Mouse (Mus musculus) T-helper 2 cell (primary cell): Measurements from ENCODE around the gene Peak1.

Experiments
- in situ Hi-C: fragments of 300-600 bp; cut with MboI, MseI; formaldehyde crosslinking; loops from one replicate; pipeline ENCODE4 v1.15.1; 2025; ENCODE audit warnings: high pct_unique_total_duplicates

The Peak1 gene

DNA sequence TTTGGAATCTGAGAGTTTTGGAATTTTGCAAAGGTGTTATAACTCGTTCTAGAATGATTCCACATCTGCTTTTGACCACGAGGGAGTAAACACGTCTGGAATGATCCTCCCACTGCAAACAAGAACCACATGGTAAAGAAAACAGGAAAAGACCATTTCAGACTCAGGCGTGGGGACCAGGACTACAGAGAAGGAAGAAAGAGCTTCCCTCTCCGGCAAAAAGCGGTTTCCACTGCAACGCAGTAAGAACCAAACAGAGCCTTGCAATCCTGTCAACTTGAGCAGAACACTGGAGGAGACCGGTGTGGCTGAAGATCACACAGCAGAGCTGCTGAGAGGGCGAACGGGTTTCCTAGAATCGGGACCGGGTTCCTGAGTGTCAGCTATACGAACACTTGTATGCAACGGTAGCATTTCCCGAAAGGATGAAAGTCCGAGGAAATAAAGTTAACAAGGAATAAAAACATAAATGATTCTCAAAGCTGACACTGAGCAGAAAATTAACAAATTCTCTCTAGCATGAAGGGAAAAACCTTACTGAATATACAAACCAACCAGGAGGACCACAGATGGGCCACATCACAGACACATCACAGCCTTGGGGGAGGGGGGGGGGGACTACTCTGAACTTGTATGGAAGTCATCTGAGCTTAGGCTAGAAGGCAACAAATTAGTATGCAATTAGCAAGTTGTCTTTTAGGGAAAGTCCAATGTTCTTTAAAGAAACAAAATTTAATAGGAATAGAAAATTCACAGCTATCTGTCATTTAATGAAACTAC lies 93.1 kb downstream of the Peak1 start:
- in situ Hi-C loops = no loop called here

- in situ Hi-C loops = no loop called here
Measured at GRCm38 (mm10) chr9:56321291-56321690, 96.6 kb downstream of the Peak1 start.

DNA sequence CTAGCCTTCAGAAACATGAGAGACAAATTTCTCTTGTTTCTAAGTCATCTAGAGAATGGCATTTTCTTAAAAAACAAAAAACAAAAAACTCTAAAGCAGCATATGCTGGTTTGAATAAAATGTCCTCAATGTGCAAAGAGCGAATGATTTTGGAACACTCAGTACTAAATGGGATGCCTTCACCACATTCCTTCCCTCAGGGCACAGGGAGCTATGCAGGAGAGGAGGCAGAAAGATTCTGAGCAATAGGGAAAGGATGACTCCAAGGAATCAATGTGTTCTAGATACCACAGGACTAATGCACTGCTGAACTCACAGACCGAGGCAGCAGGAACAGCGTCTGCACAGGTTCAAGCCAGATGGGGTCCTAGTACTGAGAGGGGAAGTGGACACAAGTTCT lies 103.5 kb downstream of the Peak1 start:
- in situ Hi-C loops = no loop called here

DNA sequence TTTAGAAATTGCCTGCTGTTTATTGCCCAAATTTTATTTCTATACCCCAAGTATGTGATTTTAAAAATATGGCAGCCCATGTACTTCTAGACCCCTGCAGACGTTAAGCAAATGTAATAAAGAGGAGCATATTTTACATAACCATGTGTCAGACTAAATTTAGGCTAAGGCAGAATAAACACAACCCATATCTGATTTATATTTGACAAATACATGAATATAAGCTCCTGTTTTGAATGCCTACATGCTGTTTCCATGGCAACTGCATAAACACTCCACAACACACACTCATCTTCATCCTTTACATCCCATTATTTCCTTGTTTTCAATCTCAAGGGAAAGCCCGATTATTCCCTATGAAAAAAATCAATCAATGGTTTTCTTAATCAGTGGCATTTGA lies 108.8 kb downstream of the Peak1 start:
- in situ Hi-C loops = no loop called here

- in situ Hi-C loops = no loop called here
Measured at GRCm38 (mm10) chr9:56304526-56304925, 113.3 kb downstream of the Peak1 start.

- in situ Hi-C loops = no loop called here
Measured at GRCm38 (mm10) chr9:56302921-56303465, 114.9 kb downstream of the Peak1 start.

DNA sequence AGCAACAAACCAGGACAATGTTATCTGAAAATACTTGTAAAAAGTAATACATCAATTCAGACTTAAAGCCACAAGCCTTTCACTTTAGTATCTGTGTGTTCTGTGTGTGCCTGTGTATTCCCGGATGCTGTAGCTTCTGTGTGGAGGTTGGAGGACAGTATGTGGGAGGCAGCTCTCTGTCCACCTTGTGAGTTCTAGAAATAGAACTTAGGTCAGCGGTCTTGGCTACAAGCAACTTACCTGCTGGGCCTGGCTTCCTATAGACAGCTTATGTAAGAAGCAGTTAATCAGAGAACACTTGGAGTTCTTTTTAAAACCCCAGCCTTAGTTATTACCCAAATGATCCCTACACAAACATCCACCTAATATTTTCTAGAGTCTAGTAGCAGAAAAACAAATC lies 127.8 kb downstream of the Peak1 start:
- in situ Hi-C loops = no loop called here

DNA sequence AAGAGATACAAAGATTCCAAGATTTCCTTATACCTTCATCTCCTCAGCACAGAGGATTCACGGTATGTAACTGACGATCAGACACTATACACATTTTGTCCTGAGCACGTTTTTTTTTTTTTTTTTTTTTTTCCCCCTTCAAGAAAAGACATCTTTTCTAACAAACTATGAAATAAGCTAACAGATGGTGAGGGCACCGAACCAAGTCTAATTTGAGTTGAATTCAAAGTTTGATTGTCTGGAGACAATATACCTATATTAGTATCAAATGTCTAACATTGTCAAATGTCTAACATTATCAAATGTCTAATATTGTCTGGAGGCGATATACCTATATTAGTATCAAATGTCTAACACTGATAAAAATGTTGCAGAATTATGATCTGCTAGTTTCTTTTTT lies 135.4 kb downstream of the Peak1 start:
- in situ Hi-C loops = no loop called here

DNA sequence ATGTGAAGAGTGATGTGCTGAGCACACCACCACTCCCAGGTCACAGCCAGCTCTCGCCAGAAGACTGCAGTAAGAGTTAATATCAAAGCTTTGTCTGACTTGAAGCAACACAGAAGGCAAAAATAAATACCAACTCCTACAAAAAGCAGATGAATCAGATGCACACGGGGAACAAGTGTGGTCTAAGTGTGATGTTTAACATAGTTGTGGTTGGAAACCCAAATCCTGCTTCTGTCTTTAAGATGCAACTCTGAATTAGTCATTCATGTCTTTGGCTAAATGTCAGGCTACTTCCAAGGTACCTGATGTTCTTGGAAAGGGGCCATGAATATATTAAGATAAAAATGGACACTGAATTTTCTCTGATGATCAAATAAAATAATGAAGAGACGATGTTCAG lies 144.3 kb downstream of the Peak1 start:
- in situ Hi-C loops = no loop called here

DNA sequence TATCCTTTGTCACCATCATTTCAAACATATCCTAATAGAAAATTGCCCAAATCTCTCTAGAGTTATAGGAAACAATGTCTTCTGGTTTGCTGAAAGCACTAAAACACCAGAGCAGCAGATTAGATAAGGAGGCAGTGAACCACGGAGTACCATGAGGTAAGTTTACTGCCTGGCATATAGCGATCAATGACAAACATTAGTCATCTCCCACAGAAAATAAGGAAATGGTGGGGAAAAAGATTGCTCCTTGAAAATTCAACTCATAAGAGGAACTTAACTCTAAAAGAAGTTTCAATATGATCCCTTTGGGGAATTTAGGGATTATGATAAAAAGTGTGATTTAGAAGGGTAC lies 145.6 kb downstream of the Peak1 start:
- in situ Hi-C loops = no loop called here

DNA sequence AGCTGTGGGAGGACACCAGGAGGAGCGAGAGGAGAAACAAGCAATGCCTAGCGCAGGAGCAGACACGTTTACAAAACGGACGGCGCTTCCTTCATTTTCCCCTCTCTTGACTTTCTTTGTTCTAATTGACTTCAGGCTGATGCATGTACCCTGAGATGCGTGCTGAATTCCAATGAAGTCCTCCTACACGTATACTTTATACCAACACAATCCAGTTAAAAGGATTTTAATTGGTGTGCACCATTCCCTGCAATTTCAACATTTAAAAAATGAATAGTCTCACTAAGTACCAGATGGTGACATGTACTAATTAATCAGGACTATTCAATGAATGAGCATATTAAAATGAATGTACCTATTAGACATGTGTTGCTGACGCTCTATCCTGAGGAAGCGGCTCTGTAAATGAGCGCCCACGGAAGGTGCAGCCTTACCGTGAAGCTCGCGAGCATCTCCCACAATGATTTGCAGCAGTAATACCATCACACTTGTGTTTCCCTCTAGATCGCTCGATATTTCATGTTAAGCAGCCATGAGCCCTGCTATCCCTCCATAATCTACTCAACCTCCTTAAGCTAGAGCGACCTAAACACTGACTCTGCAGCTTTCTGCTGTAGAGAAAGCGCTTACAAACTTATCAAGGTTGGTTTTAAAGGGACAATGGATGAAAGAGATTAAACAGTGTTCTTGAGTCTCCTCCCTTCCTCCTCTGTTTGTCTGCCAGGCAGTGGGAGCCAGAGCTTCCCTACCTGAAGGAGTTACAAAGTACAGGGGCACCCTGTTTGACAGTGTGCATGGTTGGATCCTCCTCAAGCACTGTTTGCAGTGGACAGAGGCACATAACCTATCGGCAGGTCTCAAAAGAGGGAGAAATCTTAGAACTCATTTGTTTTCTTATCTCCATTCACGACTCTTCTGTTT lies 146.3 kb downstream of the Peak1 start:
- in situ Hi-C loops = no loop called here

DNA sequence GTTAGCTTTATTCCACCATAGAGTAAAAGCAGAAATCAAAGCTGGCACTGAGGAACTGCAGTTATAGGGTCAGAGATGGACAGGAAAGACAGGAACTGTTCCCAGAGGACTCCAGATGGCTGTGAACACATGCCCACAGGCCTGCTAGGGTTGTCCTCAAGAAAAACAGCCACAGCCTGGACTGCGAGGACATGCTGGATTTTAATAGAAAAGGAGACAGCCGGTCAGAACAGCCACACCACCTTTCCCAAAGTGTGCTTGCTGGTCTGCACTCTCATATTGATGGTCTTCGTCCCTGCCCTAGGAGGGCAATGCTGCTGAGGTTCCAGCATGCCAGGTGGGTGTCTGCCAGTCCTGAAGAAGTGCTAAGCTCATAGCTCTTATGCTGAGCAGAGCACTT lies 148.8 kb downstream of the Peak1 start:
- in situ Hi-C loops = loop anchor here (10.0 kb wide), 1 partner anchor 146 kb away; the partner anchor contains the start of genes Hmg20a and Peak1

DNA sequence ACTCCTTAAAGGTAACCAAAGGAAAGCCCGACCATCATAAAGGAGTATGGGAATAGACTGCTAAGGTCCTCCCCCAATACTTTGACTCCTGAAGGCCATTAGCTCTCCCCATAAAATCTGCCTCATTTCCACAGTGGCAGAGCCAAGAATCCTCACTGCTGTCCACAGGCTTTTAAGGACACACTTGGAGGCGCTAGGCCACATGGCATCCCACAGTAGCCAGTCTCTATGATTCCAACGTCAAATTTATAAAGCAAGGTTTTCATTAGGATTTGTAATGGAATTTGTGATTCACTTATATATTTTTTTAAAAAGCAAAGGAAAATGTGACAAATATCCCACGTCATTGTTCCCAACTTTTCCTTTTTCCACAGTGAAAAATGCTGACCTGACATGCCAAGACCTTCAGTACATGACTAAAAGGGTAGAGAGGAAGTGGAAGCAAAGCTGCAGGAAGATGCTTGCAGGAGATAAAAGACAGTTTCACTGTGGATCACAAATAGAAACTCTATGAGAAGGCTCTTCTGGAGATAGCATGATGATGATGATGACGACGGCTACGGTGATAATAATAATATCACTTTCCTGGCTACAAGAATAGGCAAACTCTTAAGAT lies 151.6 kb downstream of the Peak1 start:
- in situ Hi-C loops = loop anchor here (10.0 kb wide), 1 partner anchor 148 kb away; the partner anchor contains the start of genes Hmg20a and Peak1

GRCm38 (mm10) chr9:56265460-56266199 lies 152.2 kb downstream of the Peak1 start:
- in situ Hi-C loops = loop anchor here (10.0 kb wide), 1 partner anchor 149 kb away; the partner anchor contains the start of genes Hmg20a and Peak1

DNA sequence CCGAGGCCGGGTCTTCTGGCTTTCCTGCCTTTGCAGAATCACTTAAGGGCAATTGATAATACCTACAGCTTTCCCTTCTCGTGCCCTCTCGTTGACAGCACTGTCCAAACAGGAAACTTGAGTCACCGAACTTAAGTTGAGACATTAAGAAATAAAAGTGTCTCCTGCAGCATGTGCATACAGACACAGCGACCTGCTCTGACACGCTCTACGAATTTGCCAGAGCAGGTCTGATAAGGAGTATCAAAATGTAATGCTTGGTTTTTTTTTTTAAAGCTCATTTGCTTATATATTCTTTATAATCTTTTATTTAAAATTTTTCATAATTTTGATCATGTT lies 152.9 kb downstream of the Peak1 start:
- in situ Hi-C loops = loop anchor here (10.0 kb wide), 1 partner anchor 150 kb away; the partner anchor contains the start of genes Hmg20a and Peak1

DNA sequence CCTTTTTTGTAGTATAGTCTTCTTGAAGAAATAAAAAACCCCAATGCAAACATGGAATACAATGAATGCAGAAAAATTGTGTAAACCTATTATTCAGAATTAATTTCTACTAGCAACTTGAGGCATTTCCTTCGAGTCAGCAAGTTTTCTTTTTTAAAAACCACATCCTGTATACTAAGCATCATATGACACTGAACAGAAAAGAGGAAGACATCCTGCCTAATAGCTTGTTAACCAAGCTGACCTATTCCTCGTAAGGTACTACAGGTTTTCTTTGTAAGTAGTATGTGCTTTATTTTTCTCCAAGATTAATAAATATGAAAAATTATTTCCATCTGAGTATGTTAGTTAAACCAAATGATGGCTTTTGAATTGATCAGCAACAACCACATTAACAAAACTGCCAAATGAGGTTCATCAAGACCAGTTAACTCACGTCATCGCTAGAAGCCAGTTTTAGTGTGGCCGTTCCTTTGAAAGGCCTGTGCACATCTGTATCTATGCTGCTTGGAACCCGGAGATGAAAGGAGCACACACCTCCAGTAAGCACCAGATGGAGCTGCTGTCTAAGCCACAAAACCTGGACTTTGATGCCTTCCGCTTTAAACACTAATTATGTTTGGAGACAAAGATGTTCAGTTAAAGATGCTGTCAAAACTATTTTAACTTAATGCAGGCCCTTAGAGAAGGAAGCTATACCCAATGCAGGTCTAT lies 153.4 kb downstream of the Peak1 start:
- in situ Hi-C loops = loop anchor here (10.0 kb wide), 1 partner anchor 150 kb away; the partner anchor contains the start of genes Hmg20a and Peak1

- in situ Hi-C loops = loop anchor here (10.0 kb wide), 1 partner anchor 152 kb away; the partner anchor contains the start of genes Hmg20a and Peak1
Measured at GRCm38 (mm10) chr9:56263055-56263454, 154.8 kb downstream of the Peak1 start.

GRCm38 (mm10) chr9:56260495-56261136 lies 157.3 kb downstream of the Peak1 start:
- in situ Hi-C loops = loop anchor here (10.0 kb wide), 1 partner anchor 154 kb away; the partner anchor contains the start of genes Hmg20a and Peak1

DNA sequence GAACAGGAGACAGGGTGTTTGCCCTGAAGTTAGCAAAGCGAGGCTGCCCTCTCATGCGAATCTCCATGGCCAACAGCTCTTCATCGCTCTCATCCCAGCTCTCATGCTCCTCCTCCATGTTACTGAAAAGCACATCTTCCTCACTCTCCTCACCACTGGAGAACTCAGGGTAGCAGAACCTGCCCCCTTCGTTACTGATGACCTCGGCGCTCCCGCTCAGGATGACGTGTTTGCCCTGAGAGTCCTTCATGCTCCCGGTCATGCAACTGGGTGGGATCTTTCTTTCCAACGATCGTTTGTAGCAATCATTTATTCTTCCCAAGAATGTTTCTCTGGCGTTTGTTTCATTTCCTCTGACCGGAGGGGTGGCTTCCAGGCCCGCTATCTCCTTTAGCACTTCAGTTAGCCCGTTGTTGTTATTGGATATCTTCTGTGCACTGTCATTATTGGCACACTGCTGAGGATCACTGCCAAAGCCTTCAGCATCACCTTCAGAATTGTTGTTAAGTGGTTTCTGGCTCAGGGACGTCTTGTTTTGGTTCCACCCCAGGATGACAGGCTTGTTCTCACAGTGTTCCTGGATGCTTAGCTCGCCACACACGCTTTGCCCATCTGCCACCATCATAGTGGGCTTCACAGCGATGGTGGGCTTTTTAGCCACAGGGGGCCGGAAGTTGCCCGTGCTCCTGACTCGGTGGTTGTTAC lies 157.9 kb downstream of the Peak1 start:
- in situ Hi-C loops = loop anchor here (10.0 kb wide), 1 partner anchor 155 kb away; the partner anchor contains the start of genes Hmg20a and Peak1
